Mouse (Mus musculus) lung, embryonic 14.5 days (tissue): Measurements from ENCODE around the gene Gm21992. TPM values are rescaled to one million over a fixed set of nuclear protein-coding genes. Genes with fewer than 3 reads are reported as not detected.

Source experiments
- ATAC-seq: fragments of 200-750 bp; cut with Nextera tagmentation; 2 replicates; pipeline ENCODE4 v1.8.0; 2017; ENCODE audit warnings: mild to moderate bottlenecking, moderate TSS enrichment, moderate library complexity; ENCODE audit not compliant: insufficient read depth
- DNase-seq: peaks from one replicate; pipeline ENCODE4 v3.0.0-alpha.2; 2015
- H3K27ac ChIP-seq: fragments of 300-500 bp; sonication (generic); 2 replicates; pipeline ENCODE4 v1.5.1; 2014; ENCODE audit warnings: low read depth, mild to moderate bottlenecking, moderate library complexity
- H3K27me3 ChIP-seq: fragments of 300-500 bp; sonication (generic); 2 replicates; pipeline ENCODE4 v1.6.1; 2014; ENCODE audit warnings: low read length, control low read depth; ENCODE audit not compliant: insufficient read depth
- H3K36me3 ChIP-seq: fragments of 300-500 bp; sonication (generic); 2 replicates; pipeline ENCODE4 v1.6.1; 2014; ENCODE audit warnings: control low read depth; ENCODE audit not compliant: insufficient read depth
- H3K4me1 ChIP-seq: fragments of 300-500 bp; sonication (generic); 2 replicates; pipeline ENCODE4 v1.6.1; 2014; ENCODE audit warnings: antibody characterized with exemption, control low read depth; ENCODE audit not compliant: insufficient read depth
- H3K4me2 ChIP-seq: fragments of 300-500 bp; sonication (generic); 2 replicates; pipeline ENCODE4 v1.6.1; 2014; ENCODE audit warnings: mild to moderate bottlenecking
- H3K4me3 ChIP-seq: fragments of 300-500 bp; sonication (generic); 2 replicates; pipeline ENCODE4 v1.5.1; 2014; ENCODE audit warnings: low read depth, low read length
- H3K9ac ChIP-seq: fragments of 300-500 bp; sonication (generic); 2 replicates; pipeline ENCODE4 v1.6.1; 2014
- H3K9me3 ChIP-seq: fragments of 300-500 bp; sonication (generic); 2 replicates; pipeline ENCODE4 v1.6.1; 2016; ENCODE audit warnings: low read depth, low read length, control low read depth
- CTCF ChIP-seq: IDR thresholded peaks from 2 replicates; pipeline ENCODE4 v1.5.1; 2016; ENCODE audit warnings: antibody characterized with exemption, low read depth
- WGBS: fragments of 180-500 bp; shearing (Covaris S2); extraction: QIAGEN DNeasy Blood & Tissue Kit; methylation state at CpG from one replicate; pipeline ENCODE4 v1.1.7; 2014; 5-methylcytosine and 5-hydroxymethylcytosine counted together
- polyA plus RNA-seq: library from polyadenylated mRNA; unstranded; fragments of >200 nt; fragmentation: Nextera tagmentation; extraction: Ambion mirVana; gene quantifications from 2 replicates; pipeline ENCODE4 v1.2.1, GENCODE M21; 2014

The Gm21992 gene
- polyA plus RNA-seq, 1 experiment from 2014 or later: 25.3 TPM

DNA sequence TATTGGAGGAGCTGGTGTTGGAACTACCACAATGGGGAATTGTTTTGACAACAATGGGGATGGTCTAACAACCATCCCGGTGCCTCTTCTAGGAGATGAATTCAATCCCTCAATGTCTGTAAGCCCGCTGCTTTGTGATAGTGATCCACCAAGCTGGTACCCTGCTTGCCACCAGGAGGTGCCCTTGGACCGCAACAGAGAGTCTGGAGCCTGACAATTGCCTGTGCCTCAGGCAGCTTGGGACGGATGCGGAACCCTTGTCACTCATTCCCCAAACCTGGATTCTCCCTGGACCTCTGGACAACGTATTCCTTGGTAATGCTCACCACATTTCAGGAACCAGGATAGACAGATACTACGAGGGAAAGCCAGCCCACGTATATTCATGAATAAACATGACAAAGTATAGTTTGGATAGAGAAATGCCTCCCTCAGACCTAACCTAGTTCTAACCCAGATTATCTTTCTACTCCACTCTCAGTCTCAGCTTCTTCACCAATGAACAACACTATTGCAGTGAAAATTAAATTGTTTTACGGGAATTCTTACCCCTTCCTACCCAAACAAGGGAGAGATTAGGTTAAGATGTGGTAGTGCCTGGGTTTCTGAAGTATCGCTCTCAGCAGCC is 55.7 kb downstream of the Gm21992 start:
- TF ChIP-seq CTCF: peak; percentile 95
- DNase-seq (peak; percentile 94), ATAC-seq (peak; percentile 76)
- Histone ChIP-seq H3K4me3 (peak overlapping the region; percentile 60), H3K4me2 (peak overlapping the region; percentile 75), H3K9ac (peak overlapping the region; percentile 17), H3K4me1 (peaks cover 6% of the 10 kb centered on the region; the same call in 1 of the 2 replicates), H3K27me3 (no peaks in the 10 kb centered on the region), H3K36me3 (peaks cover 25% of the 10 kb centered on the region), H3K9me3 (no peaks in the 10 kb centered on the region), H3K27ac (peak overlapping the region; percentile 91)
- WGBS: 0% methylated on average over 10 of the region's 10 CpGs

DNA sequence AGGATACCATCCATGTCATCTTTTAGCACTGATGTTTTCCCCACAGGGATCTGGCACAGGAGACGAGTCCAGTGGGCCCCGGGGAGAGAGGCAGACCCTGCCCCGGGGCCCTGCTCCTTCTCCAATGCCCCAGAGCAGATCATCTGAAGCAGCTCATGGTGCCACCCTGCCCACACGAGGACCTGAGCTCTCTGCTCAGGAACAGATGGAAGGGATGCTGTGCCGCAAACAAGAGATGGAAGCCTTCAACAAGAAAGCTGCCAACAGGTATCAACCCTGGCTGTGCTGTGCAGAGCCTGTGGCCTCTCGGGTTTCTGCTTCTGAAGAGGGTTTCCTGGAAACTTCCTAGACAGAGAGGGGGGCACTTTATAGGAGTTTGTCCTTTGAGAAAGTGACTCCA is 61.4 kb downstream of the Gm21992 start:
- no peaks in the 10 kb centered on the region for H3K4me1 ChIP-seq
- H3K27me3 ChIP-seq: no peaks in the 10 kb centered on the region
- no peak for DNase-seq
- TF ChIP-seq CTCF: no peak
- H3K27ac ChIP-seq: no peak overlapping the region
- no peaks in the 10 kb centered on the region for H3K36me3 ChIP-seq
- H3K9me3 ChIP-seq: no peaks in the 10 kb centered on the region
- H3K9ac ChIP-seq: no peak overlapping the region
- ATAC-seq: no peak
- no peak overlapping the region for H3K4me3 ChIP-seq
- WGBS: 84% methylated on average over 6 of the region's 6 CpGs
- H3K4me2 ChIP-seq: no peak overlapping the region

DNA sequence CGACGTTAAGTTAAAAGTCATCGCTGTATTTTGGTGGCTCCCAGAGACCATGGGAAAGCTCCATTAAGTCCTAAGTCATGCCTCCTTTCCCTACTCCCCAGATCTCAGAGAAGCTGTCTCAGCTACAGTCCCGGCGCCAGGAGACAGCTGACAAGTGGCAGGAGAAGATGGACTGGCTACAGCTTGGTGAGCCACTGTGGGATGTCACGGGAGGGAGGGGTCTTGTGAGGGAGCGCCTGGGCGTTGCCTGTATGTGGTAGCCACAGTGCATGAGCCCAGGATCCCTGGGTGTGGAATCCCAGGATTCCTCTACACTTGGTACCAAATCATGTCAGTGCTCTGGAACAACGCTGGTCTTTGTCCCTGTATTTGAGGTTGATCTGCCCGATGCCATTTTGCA is 62.9 kb downstream of the Gm21992 start:
- H3K27ac ChIP-seq: no peak overlapping the region
- no peak overlapping the region for H3K4me2 ChIP-seq
- WGBS: 76% methylated on average over 10 of the region's 10 CpGs
- ATAC-seq (no peak), DNase-seq (no peak)
- H3K4me1 ChIP-seq: no peaks in the 10 kb centered on the region
- no peaks in the 10 kb centered on the region for H3K9me3 ChIP-seq
- no peak for TF ChIP-seq CTCF
- H3K9ac ChIP-seq: no peak overlapping the region
- no peaks in the 10 kb centered on the region for H3K27me3 ChIP-seq
- H3K36me3 ChIP-seq: no peaks in the 10 kb centered on the region
- no peak overlapping the region for H3K4me3 ChIP-seq

DNA sequence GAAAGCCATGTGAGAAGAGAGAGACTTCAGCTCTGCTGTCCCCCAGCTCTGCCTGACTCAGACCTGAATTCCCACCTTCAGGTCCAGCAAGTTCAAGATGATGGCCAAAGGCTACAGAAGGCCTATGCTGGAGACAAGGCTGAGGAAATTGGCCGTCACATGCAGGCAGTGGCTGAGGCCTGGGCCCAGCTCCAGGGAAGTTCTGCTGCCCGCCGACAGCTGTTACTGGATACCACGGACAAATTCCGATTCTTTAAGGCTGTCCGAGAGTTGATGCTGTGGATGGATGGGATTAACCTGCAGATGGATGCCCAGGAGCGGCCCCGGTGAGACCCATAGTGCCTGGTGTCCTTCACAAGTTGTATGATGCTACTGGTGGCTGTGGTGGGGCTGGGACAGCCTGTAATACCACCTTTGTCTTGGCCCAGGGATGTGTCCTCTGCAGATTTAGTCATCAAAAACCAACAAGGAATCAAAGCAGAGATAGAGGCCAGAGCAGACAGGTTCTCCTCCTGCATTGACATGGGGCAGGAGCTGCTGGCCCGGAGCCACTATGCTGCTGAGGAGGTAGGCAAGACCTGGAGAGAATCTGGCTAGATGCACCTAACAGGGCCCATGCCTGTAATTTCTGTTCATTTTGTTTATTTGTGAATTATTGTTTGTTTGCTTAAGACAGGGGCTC is 63.6 kb downstream of the Gm21992 start:
- no peaks in the 10 kb centered on the region for H3K36me3 ChIP-seq
- no peak overlapping the region for H3K4me2 ChIP-seq
- H3K9me3 ChIP-seq: no peaks in the 10 kb centered on the region
- no peak overlapping the region for H3K4me3 ChIP-seq
- ATAC-seq (no peak), DNase-seq (no peak)
- H3K9ac ChIP-seq: no peak overlapping the region
- WGBS: 90% methylated on average over 9 of the region's 9 CpGs
- H3K4me1 ChIP-seq: no peaks in the 10 kb centered on the region
- no peaks in the 10 kb centered on the region for H3K27me3 ChIP-seq
- TF ChIP-seq CTCF: no peak
- no peak overlapping the region for H3K27ac ChIP-seq

DNA sequence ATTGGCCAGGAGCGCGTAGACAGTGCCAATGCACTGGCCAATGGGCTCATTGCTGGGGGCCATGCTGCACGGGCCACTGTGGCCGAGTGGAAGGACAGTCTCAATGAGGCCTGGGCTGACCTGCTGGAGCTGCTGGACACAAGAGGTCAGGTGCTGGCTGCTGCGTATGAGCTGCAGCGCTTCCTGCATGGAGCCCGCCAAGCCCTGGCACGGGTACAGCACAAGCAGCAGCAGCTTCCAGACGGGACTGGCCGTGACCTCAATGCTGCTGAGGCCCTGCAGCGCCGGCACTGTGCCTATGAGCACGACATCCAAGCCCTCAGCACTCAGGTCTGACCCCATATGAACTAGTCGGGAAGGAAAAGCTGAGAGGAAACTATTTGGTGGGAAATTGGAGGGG is 64.8 kb downstream of the Gm21992 start:
- H3K4me3 ChIP-seq: no peak overlapping the region
- no peak for ATAC-seq
- WGBS: 73% methylated on average over 14 of the region's 14 CpGs
- no peaks in the 10 kb centered on the region for H3K27me3 ChIP-seq
- H3K27ac ChIP-seq: no peak overlapping the region
- H3K9ac ChIP-seq: no peak overlapping the region
- no peak for DNase-seq
- no peak overlapping the region for H3K4me2 ChIP-seq
- H3K36me3 ChIP-seq: no peaks in the 10 kb centered on the region
- no peak for TF ChIP-seq CTCF
- H3K4me1 ChIP-seq: no peaks in the 10 kb centered on the region
- H3K9me3 ChIP-seq: no peaks in the 10 kb centered on the region

DNA sequence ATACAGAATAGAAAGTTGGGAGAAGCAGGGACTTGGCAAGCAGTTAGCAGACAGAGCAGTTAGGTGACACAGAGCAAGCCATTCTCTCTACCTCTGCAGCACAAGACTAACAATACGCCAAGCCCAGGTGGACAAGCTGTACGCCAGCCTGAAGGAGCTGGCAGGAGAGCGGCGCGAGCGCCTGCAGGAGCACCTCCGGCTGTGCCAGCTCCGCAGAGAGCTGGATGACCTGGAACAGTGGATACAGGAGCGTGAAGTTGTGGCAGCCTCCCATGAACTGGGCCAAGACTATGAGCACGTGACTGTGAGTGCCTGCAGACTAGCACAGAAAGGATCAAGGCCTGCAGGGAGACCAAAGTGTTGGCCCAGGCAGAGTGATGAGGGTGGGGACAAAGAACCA is 65.7 kb downstream of the Gm21992 start:
- DNase-seq (no peak), ATAC-seq (no peak)
- TF ChIP-seq CTCF: no peak
- Histone ChIP-seq H3K4me2 (no peak overlapping the region), H3K9me3 (no peaks in the 10 kb centered on the region), H3K4me3 (no peak overlapping the region), H3K27ac (no peak overlapping the region), H3K4me1 (no peaks in the 10 kb centered on the region), H3K27me3 (no peaks in the 10 kb centered on the region), H3K9ac (no peak overlapping the region), H3K36me3 (no peaks in the 10 kb centered on the region)
- WGBS: 94% methylated on average over 10 of the region's 10 CpGs

DNA sequence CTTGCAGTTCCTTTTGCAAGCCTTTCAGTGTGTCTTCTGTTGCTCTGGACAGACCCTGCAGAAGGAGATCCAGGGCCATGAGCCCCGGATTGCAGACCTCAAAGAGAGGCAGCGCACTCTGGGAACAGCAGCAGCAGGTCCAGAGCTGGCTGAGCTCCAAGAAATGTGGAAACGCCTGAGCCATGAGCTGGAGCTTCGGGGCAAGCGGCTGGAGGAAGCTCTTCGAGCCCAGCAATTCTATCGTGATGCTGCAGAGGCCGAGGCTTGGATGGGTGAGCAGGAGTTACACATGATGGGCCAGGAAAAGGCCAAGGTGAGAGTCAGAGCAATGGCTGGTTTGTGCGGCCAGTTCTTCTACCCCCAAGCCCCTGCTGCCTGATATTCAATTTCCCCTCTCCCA is 66.4 kb downstream of the Gm21992 start:
- Histone ChIP-seq H3K4me3 (no peak overlapping the region), H3K4me1 (no peaks in the 10 kb centered on the region), H3K27me3 (no peaks in the 10 kb centered on the region), H3K27ac (no peak overlapping the region), H3K9me3 (no peaks in the 10 kb centered on the region), H3K36me3 (no peaks in the 10 kb centered on the region), H3K9ac (no peak overlapping the region), H3K4me2 (no peak overlapping the region)
- TF ChIP-seq CTCF: no peak
- ATAC-seq: no peak
- peak; percentile 83 for DNase-seq
- WGBS: 43% methylated on average over 9 of the region's 9 CpGs
